Mouse (Mus musculus): Measurements from ENCODE around the gene Atad1.

DNA sequence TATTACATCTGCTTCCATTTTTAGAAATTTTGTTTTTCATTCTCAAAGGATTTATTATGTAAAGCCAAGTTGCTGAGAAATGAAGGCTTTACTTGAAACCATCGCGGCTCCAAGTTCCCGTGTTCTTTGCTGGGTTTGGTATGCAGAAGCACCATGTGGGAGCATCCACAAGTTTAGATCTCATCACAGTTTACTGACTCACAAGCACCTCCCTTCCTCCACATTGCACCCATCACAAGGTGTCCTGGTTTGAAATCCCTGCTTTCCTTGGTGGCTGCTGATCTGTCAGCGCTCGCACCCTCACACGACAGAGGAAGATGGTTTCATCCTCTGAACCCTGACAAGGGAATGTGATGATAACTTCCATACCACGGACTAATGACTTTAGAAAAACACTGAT is 98.1 kb downstream of the Atad1 start:
- TF ChIP-seq CTCF (IDR thresholded peaks at IDR 0.05; ENCODE audit: low read depth, low read length) = no peak
- no peak for TF ChIP-seq POLR2A (IDR thresholded peaks at IDR 0.05; ENCODE audit: insufficient read depth, low read length)
- TF ChIP-seq EP300 (IDR thresholded peaks at IDR 0.05; ENCODE audit: insufficient read depth, low read depth, low read length) = no peak
